Mouse (Mus musculus) myocyte (in vitro differentiated cells): Measurements from ENCODE around the gene Snx29.

Experiments
- E2F4 ChIP-seq: IDR thresholded peaks from one replicate; pipeline ENCODE4 v1.6.1; 2011; ENCODE audit warnings: mild to moderate bottlenecking, control low read depth, moderate library complexity; ENCODE audit not compliant: insufficient read depth
- MAX ChIP-seq: IDR thresholded peaks from one replicate; pipeline ENCODE4 v1.6.1; 2011; ENCODE audit warnings: low read depth, mild to moderate bottlenecking, control low read depth
- POLR2A ChIP-seq: IDR thresholded peaks from one replicate; pipeline ENCODE4 v1.6.1; 2011; ENCODE audit warnings: low read depth, mild to moderate bottlenecking, control low read depth, moderate library complexity; ENCODE audit not compliant: insufficient read length

DNA sequence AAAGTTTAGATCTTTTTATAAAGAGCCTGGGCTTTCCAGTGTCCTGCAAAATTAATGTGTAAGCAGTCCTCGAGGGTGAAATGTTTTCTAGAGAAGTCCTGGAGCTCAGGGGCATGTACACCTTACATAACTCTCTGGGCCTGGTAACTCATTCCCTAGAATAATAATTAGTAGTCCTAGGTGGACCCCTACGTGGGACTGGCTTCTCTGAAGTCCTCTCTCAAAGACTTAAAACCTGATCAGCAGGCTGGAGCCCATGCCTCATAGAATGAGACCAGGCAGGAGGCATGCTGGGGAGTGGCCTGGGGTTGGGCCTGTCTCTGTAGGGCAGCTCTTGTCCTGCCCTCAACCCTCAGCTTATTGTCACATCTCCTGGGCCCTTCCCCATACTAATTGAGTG lies 301.4 kb downstream of the Snx29 start:
- no peak for TF ChIP-seq POLR2A
- no peak for TF ChIP-seq E2F4
- TF ChIP-seq MAX, result no peak
